In genomic region chr7:92741861-92742249, GRCm38 (mm10) we compare ENCODE assay signal across 7 mouse cellular contexts. TPM values are rescaled to one million over a fixed set of nuclear protein-coding genes. Genes with fewer than 3 reads are reported as not detected.
DNase-seq lines count a peak whose midpoint lies in the region; ATAC-seq and TF ChIP-seq lines count a peak whose summit lies in the region.

No protein-coding gene starts in this region.

- DNase-seq in urinary bladder, postnatal 25 days (ENCODE audit: low spot score): peak; percentile 16
- no peak for DNase-seq in urinary bladder, postnatal 10 days (ENCODE audit: low spot score)
- peak; percentile 82 for DNase-seq in cerebellum, adult 9-11 months
- peak; percentile 17 for DNase-seq in gastrocnemius, postnatal 10 days
- DNase-seq in kidney, postnatal 10 days: peak; percentile 57
- DNase-seq in lung, postnatal 0 days (ENCODE audit: low spot score): peak; percentile 41
- DNase-seq in spleen, postnatal 14 days (ENCODE audit: low spot score in 2 of 2): peak; percentile 7 to 8

- peak overlapping the region; percentile 92 for H3K4me3 ChIP-seq in lung, postnatal 0 days (ENCODE audit: low read depth, low read length)

- TF ChIP-seq EP300 in lung, postnatal 0 days (IDR thresholded peaks at IDR 0.05): no peak

- no peak for TF ChIP-seq CTCF in lung, postnatal 0 days (IDR thresholded peaks at IDR 0.05)

- peak overlapping the region; percentile 41 for H3K9ac ChIP-seq in lung, postnatal 0 days (replicated peaks; ENCODE audit: low read depth)

- no peaks in the 10 kb centered on the region for H3K27me3 ChIP-seq in lung, postnatal 0 days (replicated peaks; ENCODE audit: insufficient read depth, low read length)

- peaks cover 3% of the 10 kb centered on the region; the same call in 1 of the 2 replicates for H3K4me1 ChIP-seq in lung, postnatal 0 days (ENCODE audit: insufficient read depth, low read depth, low read length)

- peak overlapping the region; percentile 81 for H3K4me2 ChIP-seq in lung, postnatal 0 days (replicated peaks; ENCODE audit: low read depth, low read length)

- no peaks in the 10 kb centered on the region for H3K36me3 ChIP-seq in lung, postnatal 0 days (ENCODE audit: insufficient read depth, low read length)

- no peak overlapping the region for H3K27ac ChIP-seq in lung, postnatal 0 days (ENCODE audit: low read length)

- peak; percentile 3; the same call in 1 of the 2 replicates for ATAC-seq in lung, postnatal 0 days

- H3K9me3 ChIP-seq in lung, postnatal 0 days (ENCODE audit: low read length): no peaks in the 10 kb centered on the region

- 2% methylated on average over 9 of the region's 9 CpGs for WGBS in lung, postnatal 0 days

RNA-seq across cellular contexts. Expression of gene Rab30, which starts 0.5 kb away (rescaled TPM):
- total RNA-seq in gastrocnemius, postnatal 10 days (2021): 1 to 10 TPM; 7.4 to 8.2 TPM
- polyA plus RNA-seq in lung, postnatal 0 days (2015; fragmentation: Nextera tagmentation; extraction: Ambion mirVana): 3.1 and 4.0 TPM in 2 replicates
